Mouse (Mus musculus): Measurements from ENCODE around the gene Zfp595. TPM values are rescaled to one million over a fixed set of nuclear protein-coding genes. Genes with fewer than 3 reads are reported as not detected.

Zfp595 gene
- polyA plus RNA-seq (2015; fragmentation: Nextera tagmentation; extraction: Ambion mirVana), result 1.0 TPM in 2 replicates

GRCm38 (mm10) chr13:67332019-67332724 lies at the start of gene Zfp595:
TSS of gene Zfp595 (minus strand) at chr13:67332570.

GRCm38 (mm10) chr13:67375050-67375911 lies 42.9 kb upstream of the Zfp595 start, which contains the start of the genes Gm28041 and Zfp456:
TSS of gene Gm28041 (minus strand) at chr13:67375733.
TSS of gene Zfp456 (minus strand) at chr13:67375810.

GRCm38 (mm10) chr13:67360131-67360744 lies 27.9 kb upstream of the Zfp595 start, which contains the start of the genes Gm28044 and Zfp953:
TSS of gene Gm28044 (minus strand) at chr13:67360536.
TSS of gene Zfp953 (minus strand) at chr13:67360605.

GRCm38 (mm10) chr13:67305822-67306672 lies 26.3 kb downstream of the Zfp595 start, which contains the start of gene Zfp457:
TSS of gene Zfp457 (minus strand) at chr13:67306485.

GRCm38 (mm10) chr13:67278314-67278713 lies 54.1 kb downstream of the Zfp595 start, which contains the start of gene Zfp458:
TSS of gene Zfp458 (minus strand) at chr13:67278466.

Other genes starting within 250 kb of the Zfp595 start
- 5.9 and 6.8 TPM in 2 replicates for gene Zfp708, start 234.6 kb downstream of the Zfp595 start, polyA plus RNA-seq (2015; fragmentation: Nextera tagmentation; extraction: Ambion mirVana)
- 0.75 and 2.1 TPM in 2 replicates for gene Gm28557, start 224.0 kb downstream of the Zfp595 start, polyA plus RNA-seq (2015; fragmentation: Nextera tagmentation; extraction: Ambion mirVana)
- gene Rslcan18, start 216.3 kb downstream of the Zfp595 start, polyA plus RNA-seq (2015; fragmentation: Nextera tagmentation; extraction: Ambion mirVana), result 0.11 TPM in 1 of 2 replicates, not detected in the other
- gene Zfp759, start 210.9 kb downstream of the Zfp595 start, polyA plus RNA-seq (2015; fragmentation: Nextera tagmentation; extraction: Ambion mirVana), result 3.1 and 3.5 TPM in 2 replicates
- gene Rsl1, start 159.4 kb downstream of the Zfp595 start, polyA plus RNA-seq (2015; fragmentation: Nextera tagmentation; extraction: Ambion mirVana), result 3.9 and 4.2 TPM in 2 replicates
- gene Zfp455, start 138.1 kb downstream of the Zfp595 start, polyA plus RNA-seq (2015; fragmentation: Nextera tagmentation; extraction: Ambion mirVana), result 1.6 and 2.1 TPM in 2 replicates
- 4.7 and 5.2 TPM in 2 replicates for gene Zfp458, start 54.1 kb downstream of the Zfp595 start, polyA plus RNA-seq (2015; fragmentation: Nextera tagmentation; extraction: Ambion mirVana)
- gene Zfp457, start 26.1 kb downstream of the Zfp595 start, polyA plus RNA-seq (2015; fragmentation: Nextera tagmentation; extraction: Ambion mirVana), result 0.39 and 1.1 TPM in 2 replicates
- not detected in 2 replicates for gene Gm28044, start 28.0 kb upstream of the Zfp595 start, polyA plus RNA-seq (2015; fragmentation: Nextera tagmentation; extraction: Ambion mirVana)
- gene Zfp953, start 28.0 kb upstream of the Zfp595 start, polyA plus RNA-seq (2015; fragmentation: Nextera tagmentation; extraction: Ambion mirVana), result 0.37 and 0.43 TPM in 2 replicates
- gene Gm28041, start 43.2 kb upstream of the Zfp595 start, polyA plus RNA-seq (2015; fragmentation: Nextera tagmentation; extraction: Ambion mirVana), result not detected in 2 replicates
- gene Zfp456, start 43.2 kb upstream of the Zfp595 start, polyA plus RNA-seq (2015; fragmentation: Nextera tagmentation; extraction: Ambion mirVana), result 0.41 and 0.58 TPM in 2 replicates
- gene Zfp429, start 67.2 kb upstream of the Zfp595 start, polyA plus RNA-seq (2015; fragmentation: Nextera tagmentation; extraction: Ambion mirVana), result 2.1 and 3.8 TPM in 2 replicates
- 0.99 and 1.4 TPM in 2 replicates for gene Zfp459, start 88.8 kb upstream of the Zfp595 start, polyA plus RNA-seq (2015; fragmentation: Nextera tagmentation; extraction: Ambion mirVana)
- 4.7 and 5.3 TPM in 2 replicates for gene Zfp874a, start 119.1 kb upstream of the Zfp595 start, polyA plus RNA-seq (2015; fragmentation: Nextera tagmentation; extraction: Ambion mirVana)
- gene Zfp874b, start 151.7 kb upstream of the Zfp595 start, polyA plus RNA-seq (2015; fragmentation: Nextera tagmentation; extraction: Ambion mirVana), result 2.3 and 2.6 TPM in 2 replicates
- 6.5 TPM in 2 replicates for gene Zfp58, start 168.0 kb upstream of the Zfp595 start, polyA plus RNA-seq (2015; fragmentation: Nextera tagmentation; extraction: Ambion mirVana)
- gene Gm26965, start 193.6 kb upstream of the Zfp595 start, polyA plus RNA-seq (2015; fragmentation: Nextera tagmentation; extraction: Ambion mirVana), result not detected in 2 replicates
- 32.4 and 37.9 TPM in 2 replicates for gene Zfp87, start 193.6 kb upstream of the Zfp595 start, polyA plus RNA-seq (2015; fragmentation: Nextera tagmentation; extraction: Ambion mirVana)
- gene Zfp748, start 221.3 kb upstream of the Zfp595 start, polyA plus RNA-seq (2015; fragmentation: Nextera tagmentation; extraction: Ambion mirVana), result 6.0 and 8.2 TPM in 2 replicates